Mouse (Mus musculus): ENCODE measurements around the gene Tmem107. TPM values are rescaled to one million over a fixed set of nuclear protein-coding genes. Genes with fewer than 3 reads are reported as not detected.
"Not testable (repeated sequence)": the region's sequence is repeated elsewhere in the genome, so short reads cannot be mapped to it uniquely, and the experiment has no call there.

The Tmem107 gene
- polyA plus RNA-seq, 2 experiments = 47.8 to 54.4 TPM

DNA sequence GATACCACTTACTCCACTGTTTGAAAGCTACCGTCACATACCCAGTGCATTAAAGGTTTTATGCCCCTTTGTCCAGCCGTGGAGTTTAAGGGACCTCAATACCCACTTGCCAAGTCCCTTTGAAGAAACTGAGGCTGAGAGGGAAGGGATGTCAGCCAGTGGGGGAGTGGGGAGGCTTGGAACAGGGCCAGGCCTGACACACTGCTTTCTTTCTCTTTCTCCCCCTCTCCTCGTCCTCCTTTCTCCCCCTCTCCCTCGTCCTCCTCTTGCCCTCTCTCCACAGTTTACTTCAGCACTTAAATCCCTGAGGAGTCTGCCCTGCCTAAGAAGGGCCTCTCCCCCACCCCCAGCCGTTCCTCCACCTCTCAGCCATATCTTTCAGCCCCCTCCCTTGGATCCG is 19.8 kb downstream of the Tmem107 start:
- 67% methylated on average over 6 of the region's 6 CpGs for WGBS
- TF ChIP-seq POLR2A (IDR thresholded peaks at IDR 0.05; ENCODE audit: borderline replicate concordance, extremely low read depth, insufficient read depth, insufficient read length) = no peak
- Histone ChIP-seq H3K27me3 (ENCODE audit: control insufficient read depth, insufficient read depth, low read length) (no peaks in the 10 kb centered on the region), H3K27ac (replicated peaks; ENCODE audit: low read depth, low read length) (no peak overlapping the region), H3K4me2 (replicated peaks; ENCODE audit: low read depth, low read length, severe bottlenecking) (peak overlapping the region; percentile 90), H3K9me3 (ENCODE audit: control insufficient read depth, low read length) (no peaks in the 10 kb centered on the region), H3K9ac (ENCODE audit: low read depth, low read length, severe bottlenecking) (peak overlapping the region; percentile 99; the same call in 1 of the 2 replicates), H3K4me3 (replicated peaks; ENCODE audit: low read length) (peak overlapping the region; percentile 99), H3K4me1 (ENCODE audit: control insufficient read depth, insufficient read depth, low read length) (peaks cover 22% of the 10 kb centered on the region), H3K36me3 (ENCODE audit: control insufficient read depth, insufficient read depth, low read length) (peaks cover 35% of the 10 kb centered on the region)
- DNase-seq (ENCODE audit: low spot score) = no peak
- no peak for ATAC-seq (ENCODE audit: low FRiP score, low read depth)

DNA sequence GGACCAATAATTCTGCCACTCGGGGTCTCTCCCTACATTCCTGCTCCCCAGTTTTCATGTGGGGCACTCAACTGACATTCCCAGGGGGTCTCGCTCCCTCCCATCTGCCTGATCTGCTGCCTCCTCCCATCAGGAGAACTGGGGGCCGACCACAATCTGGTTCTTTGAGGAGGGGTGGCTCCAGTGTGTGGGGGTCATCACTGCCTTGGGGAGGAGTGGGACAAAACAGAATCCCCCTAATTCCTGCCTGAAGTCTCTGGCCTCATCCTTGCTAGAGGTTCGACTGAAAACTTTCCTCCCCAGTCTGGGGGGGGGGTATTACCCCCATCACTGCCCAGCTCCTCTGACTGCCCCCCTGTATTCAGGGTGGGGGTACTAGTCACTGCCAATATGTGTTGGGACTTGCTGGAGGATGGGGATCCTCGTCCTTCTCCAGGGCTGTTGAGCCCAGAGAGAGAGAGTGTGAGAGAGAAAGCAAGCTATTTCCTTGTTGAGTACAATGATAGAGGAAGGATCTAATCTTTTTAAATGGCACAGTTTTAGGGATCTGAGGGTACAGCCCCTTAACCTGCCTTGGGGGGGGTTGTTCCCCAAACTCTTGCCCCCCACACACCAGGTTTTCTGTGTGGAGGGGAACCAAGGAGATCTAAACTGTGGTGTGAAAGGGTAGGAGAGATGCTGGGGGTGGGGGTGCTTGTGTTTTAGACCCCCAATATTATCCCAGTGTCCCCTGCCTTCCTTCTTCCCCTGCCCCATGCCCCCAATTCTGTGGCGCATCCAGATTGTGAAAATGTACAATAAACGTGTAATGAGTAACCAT is 21.2 kb downstream of the Tmem107 start:
- Histone ChIP-seq H3K9me3 (ENCODE audit: control insufficient read depth, low read length) (no peaks in the 10 kb centered on the region), H3K27me3 (ENCODE audit: control insufficient read depth, insufficient read depth, low read length) (no peaks in the 10 kb centered on the region), H3K4me1 (ENCODE audit: control insufficient read depth, insufficient read depth, low read length) (peaks cover 22% of the 10 kb centered on the region), H3K27ac (replicated peaks; ENCODE audit: low read depth, low read length) (no peak overlapping the region), H3K4me2 (replicated peaks; ENCODE audit: low read depth, low read length, severe bottlenecking) (no peak overlapping the region), H3K9ac (ENCODE audit: low read depth, low read length, severe bottlenecking) (no peak overlapping the region), H3K4me3 (replicated peaks; ENCODE audit: low read length) (no peak overlapping the region), H3K36me3 (ENCODE audit: control insufficient read depth, insufficient read depth, low read length) (peaks cover 35% of the 10 kb centered on the region)
- no peak for DNase-seq (ENCODE audit: low spot score)
- 61% methylated on average over 7 of the region's 7 CpGs for WGBS
- TF ChIP-seq POLR2A (IDR thresholded peaks at IDR 0.05; ENCODE audit: borderline replicate concordance, extremely low read depth, insufficient read depth, insufficient read length) = no peak
- ATAC-seq (ENCODE audit: low FRiP score, low read depth) = no peak

DNA sequence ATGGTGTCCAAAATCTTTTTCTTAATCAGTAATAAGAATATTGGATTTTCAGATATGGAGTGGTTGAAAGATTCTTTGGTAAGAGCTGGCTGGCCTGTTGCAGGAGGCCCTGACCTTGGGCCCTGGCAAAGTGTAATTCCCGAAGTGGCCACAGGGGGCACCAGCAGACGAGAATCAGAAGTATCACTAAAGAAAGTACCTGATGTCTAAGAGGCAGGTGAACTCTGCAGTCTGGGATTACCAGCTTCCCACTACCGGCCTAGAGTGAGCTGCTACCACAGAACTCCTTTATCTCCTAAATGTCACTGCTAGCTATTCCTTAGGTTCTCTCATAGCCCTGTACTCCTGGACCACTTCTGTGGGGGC is 21.8 kb downstream of the Tmem107 start:
- Histone ChIP-seq H3K4me2 (replicated peaks; ENCODE audit: low read depth, low read length, severe bottlenecking) (no peak overlapping the region), H3K4me3 (replicated peaks; ENCODE audit: low read length) (no peak overlapping the region), H3K27ac (replicated peaks; ENCODE audit: low read depth, low read length) (no peak overlapping the region), H3K9me3 (ENCODE audit: control insufficient read depth, low read length) (no peaks in the 10 kb centered on the region), H3K36me3 (ENCODE audit: control insufficient read depth, insufficient read depth, low read length) (peaks cover 35% of the 10 kb centered on the region), H3K4me1 (ENCODE audit: control insufficient read depth, insufficient read depth, low read length) (peaks cover 19% of the 10 kb centered on the region), H3K27me3 (ENCODE audit: control insufficient read depth, insufficient read depth, low read length) (no peaks in the 10 kb centered on the region), H3K9ac (ENCODE audit: low read depth, low read length, severe bottlenecking) (no peak overlapping the region)
- DNase-seq (ENCODE audit: low spot score) (peak; percentile 52), ATAC-seq (ENCODE audit: low FRiP score, low read depth) (no peak)
- WGBS = 2% methylated on average over 3 of the region's 3 CpGs
- TF ChIP-seq POLR2A (IDR thresholded peaks at IDR 0.05; ENCODE audit: borderline replicate concordance, extremely low read depth, insufficient read depth, insufficient read length) = no peak

DNA sequence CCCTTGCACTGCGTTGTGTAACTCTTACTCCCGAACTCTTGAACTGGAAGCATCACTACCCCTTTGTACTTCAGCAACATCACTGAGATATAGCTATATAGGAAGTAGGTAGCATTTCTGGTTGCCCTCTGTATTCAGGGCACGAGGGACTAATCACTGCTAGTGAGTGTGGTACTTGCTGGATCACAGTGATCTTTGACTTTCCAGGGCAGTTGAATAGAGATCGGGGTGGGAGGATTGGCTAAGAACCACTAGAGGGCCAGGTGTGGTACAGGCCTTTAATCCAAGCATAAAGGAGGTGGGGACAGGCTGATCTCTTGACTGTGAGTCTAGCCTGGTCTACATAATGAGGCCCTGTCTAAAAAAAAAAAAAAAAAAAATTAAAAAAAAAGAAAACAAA is 22.3 kb downstream of the Tmem107 start:
- TF ChIP-seq POLR2A (IDR thresholded peaks at IDR 0.05; ENCODE audit: borderline replicate concordance, extremely low read depth, insufficient read depth, insufficient read length) = no peak
- H3K9me3 ChIP-seq (ENCODE audit: control insufficient read depth, low read length) = no peaks in the 10 kb centered on the region
- H3K36me3 ChIP-seq (ENCODE audit: control insufficient read depth, insufficient read depth, low read length) = peaks cover 35% of the 10 kb centered on the region
- 87% methylated on average over 4 of the region's 4 CpGs for WGBS
- ATAC-seq (ENCODE audit: low FRiP score, low read depth) (no peak), DNase-seq (ENCODE audit: low spot score) (no peak)
- no peak overlapping the region for H3K4me2 ChIP-seq (replicated peaks; ENCODE audit: low read depth, low read length, severe bottlenecking)
- no peaks in the 10 kb centered on the region for H3K27me3 ChIP-seq (ENCODE audit: control insufficient read depth, insufficient read depth, low read length)
- no peak overlapping the region for H3K9ac ChIP-seq (ENCODE audit: low read depth, low read length, severe bottlenecking)
- no peak overlapping the region for H3K27ac ChIP-seq (replicated peaks; ENCODE audit: low read depth, low read length)
- H3K4me3 ChIP-seq (replicated peaks; ENCODE audit: low read length) = no peak overlapping the region
- H3K4me1 ChIP-seq (ENCODE audit: control insufficient read depth, insufficient read depth, low read length) = peaks cover 24% of the 10 kb centered on the region

DNA sequence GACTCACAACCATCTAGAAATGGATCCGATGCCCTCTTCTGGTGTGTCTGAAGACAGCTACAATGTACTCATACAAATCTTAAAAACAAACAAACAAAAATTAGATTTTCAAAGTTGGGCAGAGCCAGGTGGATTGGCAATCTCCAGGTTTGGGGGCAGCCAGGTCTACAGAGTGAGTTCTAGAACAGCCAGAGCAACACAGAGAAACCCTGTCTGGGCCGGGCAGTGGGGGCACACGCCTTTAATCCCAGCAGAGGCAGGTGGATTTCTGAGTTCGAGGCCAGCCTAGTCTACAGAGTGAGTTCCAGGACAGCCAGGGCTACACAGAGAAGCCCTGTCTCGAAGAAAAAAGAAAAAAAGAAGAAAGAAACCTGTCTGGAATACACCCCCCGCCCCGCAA is 23.2 kb downstream of the Tmem107 start:
- H3K9me3 ChIP-seq (ENCODE audit: control insufficient read depth, low read length); H3K27me3 ChIP-seq (ENCODE audit: control insufficient read depth, insufficient read depth, low read length); H3K4me3 ChIP-seq (replicated peaks; ENCODE audit: low read length); DNase-seq (ENCODE audit: low spot score); H3K27ac ChIP-seq (replicated peaks; ENCODE audit: low read depth, low read length); ATAC-seq (ENCODE audit: low FRiP score, low read depth); H3K4me2 ChIP-seq (replicated peaks; ENCODE audit: low read depth, low read length, severe bottlenecking); H3K9ac ChIP-seq (ENCODE audit: low read depth, low read length, severe bottlenecking): not testable (repeated sequence)
- whole genome bisulfite sequencing = 88% methylated on average over 7 of the region's 7 CpGs
- peaks cover 35% of the 10 kb centered on the region for H3K36me3 ChIP-seq (ENCODE audit: control insufficient read depth, insufficient read depth, low read length)
- peaks cover 33% of the 10 kb centered on the region for H3K4me1 ChIP-seq (ENCODE audit: control insufficient read depth, insufficient read depth, low read length)

All from limb, embryonic 14.5 days (tissue).